Mouse (Mus musculus) E14TG2a.4 (cell line): ENCODE measurements around the gene Atg9a.
"Not testable (repeated sequence)": the region's sequence is repeated elsewhere in the genome, so short reads cannot be mapped to it uniquely, and the experiment has no call there.

Experiments used
- CTCF ChIP-seq: conservative IDR thresholded peaks from 2 replicates; pipeline ENCODE4 v1.5.1; 2014; ENCODE audit warnings: low read length
- NANOG ChIP-seq: IDR thresholded peaks from 2 replicates; pipeline ENCODE4 v1.6.1; 2014; ENCODE audit warnings: borderline replicate concordance, low read length, mixed read lengths
- POU5F1 ChIP-seq: IDR thresholded peaks from 2 replicates; pipeline ENCODE4 v1.6.1; 2014; ENCODE audit warnings: low read length, borderline replicate concordance

GRCm38 (mm10) chr1:75232489-75232888, 40.5 kb upstream of the Atg9a start:
- TF ChIP-seq CTCF: peak; percentile 14; the same call in 1 of the 2 replicates
- not testable (repeated sequence) for TF ChIP-seq POU5F1, NANOG
